10 mouse cellular contexts compared by ENCODE assay signal in the genomic region with DNA sequence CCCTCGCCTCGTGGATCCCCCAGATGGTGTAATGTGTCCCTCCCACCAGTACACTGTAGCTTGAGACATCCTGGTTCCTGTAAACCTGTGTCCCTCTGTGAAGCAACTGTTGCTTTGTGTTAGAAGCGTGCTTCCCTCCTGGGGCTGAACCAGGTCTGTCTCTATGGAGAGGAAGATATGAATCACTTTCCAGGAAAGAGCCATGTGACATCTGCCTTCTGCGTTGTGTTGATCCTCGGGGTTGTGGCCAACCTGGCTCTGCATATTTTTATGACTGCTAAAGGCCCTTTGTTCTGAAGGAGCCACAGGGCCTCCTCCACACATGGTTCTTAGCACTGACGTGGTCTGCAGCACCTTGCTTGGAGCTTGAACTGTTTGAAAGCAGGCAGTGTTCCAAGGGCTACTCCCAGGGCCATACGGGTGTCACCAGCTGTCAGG. TPM values are rescaled to one million over a fixed set of nuclear protein-coding genes. Genes with fewer than 3 reads are reported as not detected.
DNase-seq lines count a peak whose midpoint lies in the region; ATAC-seq lines count a peak whose summit lies in the region.
"Had no signal": no experiment of that assay in that cellular context is flagged by ENCODE, and none has a peak within 500 bp of the region (broad histone marks: within the 10 kb centered on the region; RNA-seq: fewer than 3 reads in every experiment).

No protein-coding gene starts in this region.

- peak; percentile 43; the same call in 1 of the 2 replicates for ATAC-seq in cerebellum, adult (ENCODE audit: insufficient number of reproducible peaks, low FRiP score, low TSS enrichment)
- peak; percentile 31 for ATAC-seq in inflammation-experienced regulatory T-cells, adult 6 months
- ATAC-seq in frontal cortex, adult (ENCODE audit: low TSS enrichment): no peak

- DNase-seq in heart, adult 8-10 months (ENCODE audit: low spot score): peak; percentile 20
- no peak for DNase-seq in heart, postnatal 25 days (ENCODE audit: low spot score)
- DNase-seq in kidney, postnatal 36 days: peak; percentile 31 to 52
- DNase-seq in embryo, embryonic 9.5 days (ENCODE audit: extremely low spot score): no peak
- DNase-seq in right cerebral cortex, adult 2 months (ENCODE audit: low spot score in 2 of 2): no peak
- DNase-seq: adrenal gland, adult 2 months; gastrocnemius, postnatal 14 days had no signal

- intact Hi-C loops in heart, postnatal 25 days (cut with DNase I): no loop called here

RNA-seq across cellular contexts. Expression of a gene that starts 31.0 kb away (rescaled TPM):
- total RNA-seq in heart, adult 8-10 months (2022): 100 to 1,000 TPM; 121 to 178 (median 130) TPM
- 100 to 1,000 TPM in 1 of 2 experiments, 10 to 100 TPM in 1; 88.2 to 109 TPM for total RNA-seq in heart, postnatal 25 days (2021)
- 10 to 100 TPM; 15.8 to 38.5 (median 37.1) TPM for polyA plus RNA-seq in inflammation-experienced regulatory T-cells, adult 6 months (2017; shearing (Covaris generic))

Comparison
In these comparisons a context has a peak if more than half of its experiments do, and no peak if none do; other contexts are left out.
1. DNase-seq: peak in heart, adult 8-10 months (single experiment) and kidney, postnatal 36 days (2 of 2); none in heart, postnatal 25 days (single experiment), embryo, embryonic 9.5 days (single experiment) and right cerebral cortex, adult 2 months (0 of 2).